Mouse (Mus musculus) liver, embryonic 12.5 days (tissue): ENCODE results near the gene Gpr25. TPM values are rescaled to one million over a fixed set of nuclear protein-coding genes. Genes with fewer than 3 reads are reported as not detected.
A peak's percentile ranks its signal among the peaks of the same experiment; 100 is the strongest.

Experiments used
- ATAC-seq: fragments of 200-750 bp; cut with Nextera tagmentation; 2 replicates; pipeline ENCODE4 v1.8.0; 2017; ENCODE audit warnings: moderate number of reproducible peaks, mild to moderate bottlenecking, moderate library complexity
- H3K27ac ChIP-seq: fragments of 300-500 bp; sonication (generic); 2 replicates; pipeline ENCODE4 v1.5.1; 2016; ENCODE audit warnings: mild to moderate bottlenecking
- H3K27me3 ChIP-seq: fragments of 300-500 bp; sonication (generic); replicated peaks from 2 replicates; pipeline ENCODE4 v1.6.1; 2016; ENCODE audit warnings: mild to moderate bottlenecking, moderate library complexity
- H3K36me3 ChIP-seq: fragments of 300-500 bp; sonication (generic); 2 replicates; pipeline ENCODE4 v1.6.1; 2016; ENCODE audit warnings: mild to moderate bottlenecking, moderate library complexity
- H3K4me1 ChIP-seq: fragments of 300-500 bp; sonication (generic); 2 replicates; pipeline ENCODE4 v1.6.1; 2016
- H3K4me2 ChIP-seq: fragments of 300-500 bp; sonication (generic); 2 replicates; pipeline ENCODE4 v1.6.1; 2016; ENCODE audit warnings: mild to moderate bottlenecking, moderate library complexity
- H3K4me3 ChIP-seq: fragments of 300-500 bp; sonication (generic); 2 replicates; pipeline ENCODE4 v1.5.1; 2016; ENCODE audit warnings: mild to moderate bottlenecking, moderate library complexity
- H3K9ac ChIP-seq: fragments of 300-500 bp; sonication (generic); 2 replicates; pipeline ENCODE4 v1.6.1; 2016; ENCODE audit warnings: mild to moderate bottlenecking, moderate library complexity
- H3K9me3 ChIP-seq: fragments of 300-500 bp; sonication (generic); replicated peaks from 2 replicates; pipeline ENCODE4 v1.6.1; 2016; ENCODE audit warnings: mild to moderate bottlenecking, moderate library complexity
- WGBS: fragments of 180-500 bp; shearing (Covaris S2); methylation state at CpG from one replicate; pipeline ENCODE4 v1.1.7; 2016; ENCODE audit not compliant: insufficient replicate concordance; 5-methylcytosine and 5-hydroxymethylcytosine counted together
- polyA plus RNA-seq: library from polyadenylated mRNA; unstranded; fragments of >200 nt; fragmentation: Nextera tagmentation; extraction: Ambion mirVana; gene quantifications from 2 replicates; pipeline ENCODE4 v1.2.1, GENCODE M21; 2016

Gpr25 gene
- polyA plus RNA-seq, 1 experiment from 2014 or later = not detected

DNA sequence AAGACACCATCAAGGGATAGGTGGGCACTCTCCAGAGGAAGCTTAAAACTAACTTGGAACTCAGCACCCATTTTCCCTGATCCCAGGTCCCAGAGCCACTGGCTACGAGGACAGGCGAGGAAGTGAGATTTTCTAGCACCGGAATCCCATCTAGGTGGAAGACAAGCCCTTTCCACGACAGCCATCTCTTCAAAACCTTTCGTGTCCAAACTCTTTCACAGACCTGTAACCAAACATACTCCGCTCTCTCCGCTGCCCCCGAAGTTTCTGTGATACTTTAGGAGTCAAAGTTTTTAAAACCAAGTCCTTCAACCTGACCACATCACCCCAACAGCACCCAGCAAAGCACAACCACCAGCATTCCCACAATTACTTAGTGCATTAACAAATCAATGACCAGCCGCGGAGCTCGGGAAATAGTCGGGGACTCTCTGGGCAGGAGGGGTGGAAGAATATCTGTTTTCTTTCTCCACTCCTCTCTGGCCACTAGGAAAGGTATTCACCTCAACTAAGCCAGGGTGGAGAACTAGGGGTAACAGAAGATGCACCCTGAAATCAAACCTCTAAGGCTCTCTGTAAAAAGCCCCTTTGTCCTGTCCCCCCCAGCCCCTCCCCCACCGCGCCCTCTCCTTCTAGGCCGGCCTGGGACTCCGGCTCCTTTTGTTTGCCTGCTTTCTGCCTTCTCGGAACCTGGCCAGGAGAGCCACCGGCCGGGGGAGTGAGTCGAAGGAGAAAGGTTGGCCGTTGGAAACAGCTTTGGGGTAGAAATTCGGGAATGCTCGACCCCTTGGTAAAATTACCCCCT is 27.5 kb downstream of the Gpr25 start:
- Histone ChIP-seq H3K9ac (no peak overlapping the region), H3K4me1 (peaks cover 44% of the 10 kb centered on the region), H3K36me3 (no peaks in the 10 kb centered on the region), H3K27ac (no peak overlapping the region), H3K4me2 (peak overlapping the region; percentile 70), H3K4me3 (peak overlapping the region; percentile 54), H3K27me3 (peaks cover 95% of the 10 kb centered on the region), H3K9me3 (no peaks in the 10 kb centered on the region)
- 5% methylated on average over 23 of the region's 23 CpGs for WGBS
- ATAC-seq = no peak

DNA sequence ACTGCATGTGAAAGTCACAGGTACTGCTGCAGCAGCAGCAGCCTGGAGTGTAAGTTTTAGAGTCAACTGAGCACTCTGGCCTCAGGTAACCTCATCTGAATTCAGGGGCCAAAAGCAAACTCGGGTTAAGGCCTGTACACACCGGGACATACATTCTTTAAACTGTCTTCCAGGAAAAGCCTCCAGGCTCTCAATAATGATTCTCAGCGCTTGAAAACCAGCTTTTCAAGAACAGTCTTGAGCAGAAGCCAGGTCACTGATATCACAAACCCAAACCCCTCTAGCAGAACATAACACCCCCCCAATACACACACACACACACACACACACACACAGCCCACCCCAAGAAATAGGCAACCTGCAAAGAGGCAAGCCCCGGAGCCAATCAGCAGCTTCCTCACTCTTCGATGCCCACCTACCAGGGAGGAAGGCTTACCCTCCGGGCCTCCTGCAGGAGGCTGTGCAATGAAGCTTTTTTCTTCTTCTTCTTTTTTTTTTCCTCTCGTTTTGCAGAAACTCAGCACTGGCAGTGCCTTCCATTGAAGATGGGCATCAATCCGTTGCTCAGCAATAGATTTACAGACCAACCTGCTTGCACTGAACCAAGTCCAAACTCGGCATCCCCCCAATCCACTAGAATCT is 28.3 kb downstream of the Gpr25 start:
- no peak overlapping the region for H3K27ac ChIP-seq
- H3K36me3 ChIP-seq = no peaks in the 10 kb centered on the region
- H3K4me2 ChIP-seq = peak overlapping the region; percentile 70; the same call in 1 of the 2 replicates
- 6% methylated on average over 9 of the region's 9 CpGs for WGBS
- peaks cover 98% of the 10 kb centered on the region for H3K27me3 ChIP-seq
- H3K4me3 ChIP-seq = no peak overlapping the region
- H3K9me3 ChIP-seq = no peaks in the 10 kb centered on the region
- no peak overlapping the region for H3K9ac ChIP-seq
- no peak for ATAC-seq
- peaks cover 50% of the 10 kb centered on the region for H3K4me1 ChIP-seq

DNA sequence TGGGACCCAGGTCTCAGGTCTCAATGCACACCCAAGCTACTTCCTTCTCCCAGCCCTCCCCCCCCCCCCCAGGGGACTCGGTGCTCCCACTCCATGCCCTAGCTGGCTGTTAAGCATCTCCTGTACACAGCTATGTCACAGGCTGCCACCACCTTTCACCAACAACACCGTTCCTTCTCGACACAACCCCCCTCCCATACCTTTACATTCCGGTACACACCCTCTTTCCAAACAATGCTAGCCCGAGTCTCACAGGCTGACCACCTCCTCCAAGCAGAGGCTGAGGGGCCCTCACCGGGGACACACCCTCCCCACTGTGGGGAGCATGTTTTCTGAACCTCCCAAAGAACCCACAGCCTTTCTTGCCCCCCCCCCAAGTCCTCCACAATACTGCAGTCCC is 29.1 kb downstream of the Gpr25 start:
- H3K4me3 ChIP-seq = no peak overlapping the region
- no peak for ATAC-seq

DNA sequence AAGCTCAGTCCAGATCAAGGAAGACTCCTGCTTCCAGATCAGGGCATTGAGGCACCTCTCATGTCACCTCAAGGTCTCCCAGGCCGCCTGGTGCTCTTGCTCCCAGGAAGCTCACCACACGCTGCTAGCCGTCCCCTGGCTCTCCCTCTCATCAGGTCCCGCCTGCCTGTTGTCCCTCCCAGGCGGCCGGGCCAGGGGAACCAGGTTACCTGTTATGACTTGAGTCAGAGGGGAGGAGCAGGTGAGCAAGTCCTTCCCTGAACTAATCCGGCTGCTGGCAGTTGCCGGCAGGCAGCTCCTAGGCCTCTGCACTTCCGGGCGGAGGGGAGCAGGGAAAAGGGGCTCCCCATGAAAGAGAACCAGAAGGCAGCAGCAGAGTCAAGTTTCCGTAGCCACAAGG is 30.5 kb downstream of the Gpr25 start:
- no peak overlapping the region for H3K9ac ChIP-seq
- peaks cover 50% of the 10 kb centered on the region for H3K4me1 ChIP-seq
- no peak for ATAC-seq
- H3K27ac ChIP-seq = no peak overlapping the region
- H3K9me3 ChIP-seq = no peaks in the 10 kb centered on the region
- no peak overlapping the region for H3K4me2 ChIP-seq
- peaks cover 89% of the 10 kb centered on the region for H3K27me3 ChIP-seq
- H3K4me3 ChIP-seq = no peak overlapping the region
- H3K36me3 ChIP-seq = no peaks in the 10 kb centered on the region
- 37% methylated on average over 11 of the region's 11 CpGs for WGBS

More for the DNA sequence above, 29.1 kb downstream of the Gpr25 start:
- H3K4me1 ChIP-seq = peaks cover 50% of the 10 kb centered on the region
- H3K36me3 ChIP-seq = no peaks in the 10 kb centered on the region
- H3K9me3 ChIP-seq = no peaks in the 10 kb centered on the region
- H3K4me2 ChIP-seq = no peak overlapping the region
- H3K9ac ChIP-seq = no peak overlapping the region
- WGBS = 17% methylated on average over 6 of the region's 6 CpGs
- H3K27me3 ChIP-seq = peaks cover 96% of the 10 kb centered on the region
- no peak overlapping the region for H3K27ac ChIP-seq

DNA sequence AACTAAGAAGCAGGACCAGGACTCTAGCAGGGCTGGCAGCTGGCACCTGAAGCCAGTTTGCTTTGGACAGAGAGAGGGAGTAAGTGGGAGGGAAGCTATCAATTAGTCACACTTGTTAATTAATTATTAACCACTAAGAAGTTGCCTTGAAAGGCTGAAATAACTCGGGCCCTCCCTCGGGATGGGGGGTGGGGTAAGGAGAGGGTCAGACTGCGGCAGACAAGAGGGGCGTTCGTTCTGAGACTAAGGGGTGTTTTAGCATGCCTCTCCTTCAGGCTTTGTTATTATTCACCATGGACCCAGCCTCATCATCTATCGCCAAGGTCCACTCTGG is 31.7 kb downstream of the Gpr25 start:
- peak overlapping the region; percentile 40 for H3K4me2 ChIP-seq
- no peaks in the 10 kb centered on the region for H3K9me3 ChIP-seq
- no peak overlapping the region for H3K27ac ChIP-seq
- H3K9ac ChIP-seq = no peak overlapping the region
- peaks cover 43% of the 10 kb centered on the region for H3K4me1 ChIP-seq
- no peak overlapping the region for H3K4me3 ChIP-seq
- 43% methylated on average over 6 of the region's 6 CpGs for WGBS
- peaks cover 86% of the 10 kb centered on the region for H3K27me3 ChIP-seq
- ATAC-seq = no peak
- H3K36me3 ChIP-seq = no peaks in the 10 kb centered on the region

DNA sequence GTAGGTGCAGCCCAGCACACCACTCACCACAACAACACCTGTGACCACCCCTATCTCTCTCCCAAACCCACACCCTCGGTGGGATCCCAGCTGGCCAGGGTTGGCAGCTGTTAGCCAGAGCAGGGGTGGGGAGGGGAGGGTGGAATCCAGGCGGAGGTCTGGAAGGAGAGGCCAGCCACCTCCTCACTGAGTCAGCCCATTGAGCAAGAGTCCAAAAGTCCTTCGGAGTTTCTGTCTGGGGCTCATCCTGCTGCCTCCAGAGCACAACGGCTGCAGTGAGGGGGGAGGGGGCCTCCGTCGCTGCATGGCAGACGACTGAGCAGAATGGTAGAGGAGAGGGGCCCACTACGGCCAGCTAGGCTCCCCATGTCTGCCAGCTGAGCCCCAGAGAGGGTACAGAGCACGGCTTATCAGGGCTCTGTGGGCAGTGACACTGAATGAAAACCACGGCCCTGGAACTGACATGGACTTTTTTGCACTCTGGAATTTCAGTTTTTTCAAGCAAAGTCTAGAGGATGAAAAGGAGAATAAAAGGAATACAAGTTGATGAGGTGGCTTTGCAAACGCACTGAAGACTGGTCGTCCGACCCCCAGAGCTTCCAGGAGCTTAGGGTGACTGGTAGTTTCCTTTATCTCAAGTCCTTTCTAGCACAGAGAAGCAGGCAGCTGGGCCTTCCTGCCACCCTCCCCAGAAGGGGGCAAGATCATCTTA is 32.2 kb downstream of the Gpr25 start:
- Histone ChIP-seq H3K9me3 (no peaks in the 10 kb centered on the region), H3K4me2 (peak overlapping the region; percentile 40), H3K4me1 (peaks cover 38% of the 10 kb centered on the region), H3K9ac (no peak overlapping the region), H3K36me3 (no peaks in the 10 kb centered on the region), H3K27ac (0 out of 2 replicates have a peak overlapping the region, but pooled peaks have one; percentile 16), H3K4me3 (no peak overlapping the region), H3K27me3 (peaks cover 81% of the 10 kb centered on the region)
- WGBS = 16% methylated on average over 13 of the region's 13 CpGs
- ATAC-seq = peak; percentile 52

DNA sequence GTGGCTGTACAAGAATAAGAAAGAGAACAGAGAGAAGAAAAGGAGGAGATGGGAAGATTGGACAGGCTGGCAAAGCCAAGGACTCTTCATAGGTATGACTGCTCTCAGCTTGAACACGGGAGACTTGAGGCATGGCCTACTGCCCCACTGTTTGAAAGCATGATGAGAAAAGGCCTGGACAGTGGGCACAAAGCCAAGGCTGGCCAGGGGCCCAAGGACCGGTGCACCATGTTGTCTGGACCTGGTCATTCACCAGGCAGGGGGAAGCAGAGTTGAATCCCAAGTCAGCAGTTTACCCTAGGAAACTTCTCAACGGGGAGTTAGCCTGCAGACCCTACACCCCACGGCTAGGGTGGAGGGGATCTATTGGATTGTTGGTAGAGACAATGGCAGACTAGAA is 32.8 kb downstream of the Gpr25 start:
- Histone ChIP-seq H3K9ac (no peak overlapping the region), H3K4me1 (peaks cover 33% of the 10 kb centered on the region), H3K9me3 (no peaks in the 10 kb centered on the region), H3K27ac (no peak overlapping the region), H3K36me3 (no peaks in the 10 kb centered on the region), H3K27me3 (peaks cover 78% of the 10 kb centered on the region), H3K4me3 (no peak overlapping the region), H3K4me2 (no peak overlapping the region)
- WGBS = 65% methylated on average over 4 of the region's 4 CpGs
- no peak for ATAC-seq

DNA sequence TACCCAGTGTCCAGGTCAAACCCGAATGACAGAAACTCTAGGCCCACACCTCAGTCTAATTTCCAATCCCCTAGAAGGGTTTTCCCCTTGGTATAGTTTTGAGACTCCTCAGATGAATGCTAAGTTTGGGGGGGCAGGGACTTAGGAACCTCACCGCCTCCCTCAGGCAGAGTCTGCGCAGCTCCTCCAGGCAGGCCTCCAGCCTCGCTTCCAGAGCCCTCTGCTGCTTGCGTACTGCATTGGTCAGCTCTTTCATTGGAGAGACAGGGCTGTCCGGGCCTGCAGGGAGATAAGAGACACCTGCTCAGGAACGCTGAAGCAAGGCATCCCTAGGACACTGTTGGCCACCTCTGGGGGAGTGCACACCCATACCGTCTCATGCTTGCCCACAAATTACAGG is 34.0 kb downstream of the Gpr25 start:
- H3K27me3 ChIP-seq = peaks cover 76% of the 10 kb centered on the region
- no peak overlapping the region for H3K9ac ChIP-seq
- no peak overlapping the region for H3K4me2 ChIP-seq
- no peaks in the 10 kb centered on the region for H3K9me3 ChIP-seq
- WGBS = 73% methylated on average over 8 of the region's 8 CpGs
- no peak overlapping the region for H3K4me3 ChIP-seq
- no peak for ATAC-seq
- H3K36me3 ChIP-seq = no peaks in the 10 kb centered on the region
- no peak overlapping the region for H3K27ac ChIP-seq
- H3K4me1 ChIP-seq = peaks cover 31% of the 10 kb centered on the region

DNA sequence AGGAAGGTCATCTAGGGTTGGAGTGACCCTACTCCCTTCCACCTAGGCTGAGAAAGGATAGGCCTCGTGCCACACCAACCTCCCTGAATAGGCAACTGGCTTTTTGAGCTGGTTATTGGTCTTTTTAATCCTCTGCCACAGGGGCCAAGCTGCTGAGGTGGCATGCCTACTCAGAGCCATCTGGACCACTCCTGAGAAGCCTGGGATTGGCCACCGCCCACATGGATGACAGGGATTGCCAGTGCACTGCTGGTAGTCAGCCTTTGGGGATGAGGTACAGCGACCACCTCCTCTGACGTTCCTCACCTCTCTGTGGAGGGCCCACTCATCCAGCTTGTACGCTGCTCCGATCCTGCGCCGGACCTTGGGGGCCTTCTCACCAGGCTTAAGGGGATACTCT is 34.8 kb downstream of the Gpr25 start:
- 80% methylated on average over 8 of the region's 8 CpGs for WGBS
- Histone ChIP-seq H3K9me3 (no peaks in the 10 kb centered on the region), H3K27me3 (peaks cover 76% of the 10 kb centered on the region), H3K36me3 (no peaks in the 10 kb centered on the region), H3K4me2 (no peak overlapping the region), H3K9ac (no peak overlapping the region), H3K4me3 (no peak overlapping the region), H3K4me1 (peaks cover 24% of the 10 kb centered on the region), H3K27ac (no peak overlapping the region)
- no peak for ATAC-seq

DNA sequence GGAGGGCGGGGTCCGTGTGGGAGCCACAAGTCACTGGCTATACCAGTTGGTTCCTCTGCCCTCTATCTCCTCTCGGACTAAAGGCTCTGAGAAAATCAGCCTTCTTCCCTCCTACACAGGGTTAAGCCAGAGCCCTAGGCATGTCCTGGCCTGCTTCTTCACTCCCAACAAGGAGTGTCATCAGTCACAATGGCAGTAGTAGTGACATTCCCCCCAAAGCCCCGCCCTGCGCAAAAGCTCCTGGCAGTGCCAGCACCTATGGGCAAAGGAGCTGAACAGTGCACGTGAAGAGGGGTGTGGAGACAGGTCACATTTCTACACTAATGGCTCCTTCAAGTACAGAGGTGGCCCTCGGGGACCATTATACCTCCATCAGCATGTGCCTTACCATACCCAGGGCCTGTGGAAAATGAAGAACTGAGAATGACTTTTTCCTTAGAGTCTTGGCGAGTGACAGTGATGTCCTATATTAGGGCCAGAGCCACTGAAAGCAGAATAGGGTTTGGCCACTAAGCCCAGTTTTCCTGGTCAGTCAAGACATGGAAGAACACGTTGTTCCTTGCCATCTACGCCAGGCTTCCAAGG is 36.8 kb downstream of the Gpr25 start:
- Histone ChIP-seq H3K9me3 (no peaks in the 10 kb centered on the region), H3K27me3 (peaks cover 69% of the 10 kb centered on the region), H3K4me1 (peaks cover 13% of the 10 kb centered on the region), H3K4me2 (no peak overlapping the region), H3K4me3 (no peak overlapping the region), H3K36me3 (no peaks in the 10 kb centered on the region), H3K9ac (no peak overlapping the region), H3K27ac (no peak overlapping the region)
- no peak for ATAC-seq
- 72% methylated on average over 10 of the region's 10 CpGs for WGBS

DNA sequence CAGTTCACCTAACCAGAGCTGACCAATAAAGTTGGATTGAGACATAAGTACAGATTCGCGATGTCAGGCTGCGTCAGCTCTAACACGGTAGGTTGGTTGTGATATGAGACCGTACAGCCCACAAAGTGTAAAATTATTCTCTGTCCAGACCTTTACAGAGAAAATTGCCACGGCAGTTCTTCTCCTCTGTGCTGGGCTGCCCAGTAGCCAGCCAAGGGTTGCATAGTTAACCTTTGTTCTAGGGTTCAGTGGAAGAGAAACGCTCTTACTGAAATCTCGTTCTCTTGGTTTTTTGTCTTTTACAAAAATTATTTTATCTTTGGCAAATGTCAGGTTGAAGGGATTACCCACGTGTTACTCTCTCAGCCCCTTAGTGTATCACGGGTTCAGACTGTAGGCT is 38.3 kb downstream of the Gpr25 start:
- peaks cover 56% of the 10 kb centered on the region for H3K27me3 ChIP-seq
- WGBS = 72% methylated on average over 10 of the region's 10 CpGs
- no peaks in the 10 kb centered on the region for H3K36me3 ChIP-seq
- H3K27ac ChIP-seq = no peak overlapping the region
- no peak overlapping the region for H3K4me2 ChIP-seq
- H3K9ac ChIP-seq = no peak overlapping the region
- no peaks in the 10 kb centered on the region for H3K9me3 ChIP-seq
- no peaks in the 10 kb centered on the region for H3K4me1 ChIP-seq
- ATAC-seq = no peak
- no peak overlapping the region for H3K4me3 ChIP-seq
